Mouse (Mus musculus) gonadal fat pad, adult 2 months (tissue): ENCODE measurements at regions not wholly inside any gene's neighbourhood (a gene's known extent, or its start where the extent isn't known, plus 50 kb on each side); places are given as distances from the start of the nearest gene placed in this dataset.
A peak's percentile ranks its signal among the peaks of the same experiment; 100 is the strongest.

Source experiments
- DNase-seq: peaks from one replicate; pipeline ENCODE4 v3.0.0-alpha.2; 2012; ENCODE audit warnings: low read depth

DNA sequence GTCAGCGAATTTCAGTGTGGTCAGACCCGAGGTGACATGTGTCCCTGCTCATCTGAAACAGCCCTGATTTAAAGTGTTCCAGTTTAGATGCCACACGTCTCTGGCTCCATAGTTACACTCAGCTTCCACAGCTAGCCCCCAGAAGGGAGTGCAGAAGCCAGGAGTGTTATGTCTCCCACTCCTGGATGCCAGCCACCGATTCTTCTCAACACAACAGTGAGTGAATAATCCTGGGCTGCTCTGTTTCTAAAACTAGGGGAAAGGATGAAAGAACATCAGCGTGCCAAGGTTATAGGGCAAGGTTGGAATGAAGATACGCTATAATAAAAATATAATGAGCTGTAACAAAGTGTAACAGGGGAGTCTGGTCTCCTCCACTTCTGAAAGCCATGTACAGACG, 51.5 kb upstream of the Stmnd1 start:
- no peak for DNase-seq

DNA sequence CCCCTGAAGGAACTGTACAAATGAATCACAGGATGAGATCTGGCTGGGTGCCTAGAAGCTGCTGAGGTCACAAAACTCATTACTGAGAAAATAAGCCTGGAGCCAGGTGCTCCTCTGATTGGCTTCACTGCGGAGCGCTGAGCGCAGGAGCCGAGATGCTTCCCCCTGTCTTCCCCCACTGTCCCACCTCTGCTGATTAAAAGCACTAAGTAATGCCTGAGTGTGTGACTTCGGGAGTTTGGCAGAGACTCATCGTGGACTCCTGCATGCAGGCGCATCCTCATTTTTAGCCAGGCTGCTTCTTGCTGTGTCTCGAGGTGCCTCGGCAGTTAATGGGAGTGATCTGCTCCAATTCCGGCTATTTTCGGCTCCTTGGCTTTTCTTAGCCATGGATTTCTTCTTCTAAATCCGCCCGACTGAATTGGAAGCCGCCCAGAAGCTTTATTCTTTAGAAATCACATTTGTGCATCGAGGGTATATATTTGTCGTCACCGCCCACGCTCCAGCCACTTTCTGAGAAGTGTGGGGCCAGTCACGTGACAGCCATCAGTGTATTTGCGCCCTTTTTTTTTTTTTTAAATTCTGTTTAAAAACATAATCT, 55.3 kb upstream of the Stmnd1 start:
- no peak for DNase-seq

DNA sequence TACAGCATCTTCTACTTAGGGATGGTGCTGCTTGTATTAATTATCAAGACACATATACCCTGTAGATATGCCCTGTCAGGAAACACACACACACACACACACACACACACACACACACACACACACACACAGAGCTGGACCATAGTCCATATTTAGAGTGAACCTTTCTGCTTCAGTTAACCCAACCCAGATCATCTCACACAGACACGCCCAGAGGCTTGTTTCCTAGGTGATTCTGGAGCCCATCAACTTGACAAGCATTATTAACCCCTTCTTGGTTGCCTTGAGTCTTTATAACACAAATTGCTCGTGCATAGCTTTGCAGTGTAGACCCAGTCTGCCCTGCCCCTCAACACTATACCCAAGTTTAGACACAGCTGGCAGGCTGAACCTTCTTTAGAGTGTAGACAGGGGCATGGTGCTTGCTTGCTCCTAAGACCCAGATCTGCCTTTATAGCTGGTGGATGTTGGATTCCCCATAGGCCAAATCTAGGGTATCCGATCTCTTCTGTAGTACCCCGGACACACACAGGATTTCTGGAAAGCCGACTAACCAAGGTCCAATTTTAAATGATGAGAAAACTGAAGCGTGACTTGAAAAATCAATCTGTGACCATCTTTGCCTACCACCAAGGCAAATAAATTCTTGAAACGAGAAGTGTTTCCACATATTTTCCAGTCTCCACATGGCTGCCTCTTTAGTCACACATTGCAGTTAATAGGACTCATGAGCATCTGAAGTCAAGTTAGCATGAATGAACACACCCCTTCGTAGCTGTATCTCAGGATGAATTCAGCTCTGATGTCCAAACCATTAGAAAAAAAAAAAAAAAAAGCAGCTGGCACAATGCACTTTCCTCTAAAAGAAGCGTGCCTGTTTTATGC, 56.3 kb upstream of the Stmnd1 start:
- DNase-seq = no peak

DNA sequence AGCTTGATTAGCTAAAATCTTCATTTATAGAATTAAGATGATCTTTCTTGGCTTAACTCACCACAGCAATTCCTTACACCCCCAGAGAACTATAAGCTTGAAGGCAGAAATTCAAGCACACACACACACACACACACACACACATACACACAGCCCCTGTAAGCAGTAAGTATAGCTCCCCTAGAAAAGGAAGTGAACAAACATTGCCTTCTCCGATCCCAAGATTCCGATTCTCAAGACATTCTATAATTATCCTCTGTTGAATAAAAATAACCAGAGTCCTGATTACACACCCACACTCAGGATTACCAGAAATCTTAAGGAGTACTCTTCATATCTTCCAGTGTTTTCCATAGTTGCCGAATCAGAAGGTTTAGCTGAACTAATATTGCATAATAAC, 70.0 kb upstream of the Stmnd1 start:
- DNase-seq = no peak

DNA sequence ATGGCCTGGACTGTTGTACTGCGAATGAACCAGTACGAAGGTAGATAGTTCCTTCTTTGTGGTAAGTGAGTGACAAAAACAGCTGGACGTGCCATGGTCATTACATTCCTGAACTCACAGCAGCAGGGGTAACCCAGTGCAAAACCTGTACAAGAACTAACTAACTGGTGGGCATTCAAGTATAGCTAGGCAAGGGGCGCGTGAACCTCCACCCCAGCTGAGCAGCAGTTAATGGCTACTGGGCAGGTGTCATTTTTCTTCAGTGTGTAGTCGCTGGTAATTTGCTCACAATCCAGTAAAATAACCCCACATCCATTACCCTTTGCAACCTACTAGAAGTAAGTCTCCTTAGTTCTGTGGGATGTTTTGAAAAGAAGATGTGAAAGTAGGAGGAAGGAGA, 70.9 kb upstream of the Stmnd1 start:
- DNase-seq = no peak

DNA sequence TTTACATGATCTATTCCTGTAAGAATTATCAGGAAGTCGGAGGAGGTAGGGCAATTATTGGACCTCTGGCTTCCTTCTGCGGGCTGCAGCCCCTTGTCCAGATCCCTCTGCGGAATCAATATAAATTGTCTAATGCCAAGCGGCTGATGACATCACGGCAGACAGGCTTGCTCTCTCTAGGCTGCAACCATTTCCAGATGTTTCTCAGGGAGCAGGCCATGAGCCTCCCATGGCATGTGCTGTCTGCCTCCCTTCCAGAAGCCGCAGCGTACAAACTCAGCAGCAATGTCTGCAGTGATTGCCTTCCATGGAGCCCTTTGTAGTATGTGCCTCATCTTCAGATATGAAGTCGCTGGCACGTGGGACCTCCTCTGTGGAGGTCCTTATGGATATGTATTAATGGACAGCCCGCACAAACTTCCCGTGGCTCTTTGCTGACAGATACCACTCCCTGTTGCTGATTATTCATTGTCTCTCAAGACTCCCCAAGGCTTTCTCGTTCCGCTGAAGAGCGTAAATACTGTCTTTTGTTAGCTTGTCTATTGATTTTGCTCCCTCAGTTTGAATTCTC, 72.4 kb upstream of the Stmnd1 start:
- DNase-seq = no peak

DNA sequence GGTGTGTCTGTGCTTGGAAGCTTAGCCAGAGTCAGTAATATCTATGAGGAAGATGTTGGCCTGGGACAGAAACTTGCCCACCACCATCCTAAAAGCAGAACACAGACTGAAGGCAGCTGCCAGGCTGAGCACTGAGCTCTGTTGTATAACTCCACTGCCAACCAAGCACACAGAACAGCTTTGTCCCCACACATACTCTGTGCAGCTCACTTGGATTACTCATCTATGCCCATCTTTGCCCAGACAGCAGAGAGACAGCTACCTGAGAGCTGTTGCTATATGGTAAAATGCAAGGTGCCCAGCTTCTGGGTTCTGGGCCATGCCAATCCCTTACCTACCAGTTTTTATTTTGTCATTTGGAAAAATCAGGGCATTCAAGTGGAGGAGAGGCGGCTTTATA, 80.4 kb upstream of the Stmnd1 start:
- DNase-seq = no peak

DNA sequence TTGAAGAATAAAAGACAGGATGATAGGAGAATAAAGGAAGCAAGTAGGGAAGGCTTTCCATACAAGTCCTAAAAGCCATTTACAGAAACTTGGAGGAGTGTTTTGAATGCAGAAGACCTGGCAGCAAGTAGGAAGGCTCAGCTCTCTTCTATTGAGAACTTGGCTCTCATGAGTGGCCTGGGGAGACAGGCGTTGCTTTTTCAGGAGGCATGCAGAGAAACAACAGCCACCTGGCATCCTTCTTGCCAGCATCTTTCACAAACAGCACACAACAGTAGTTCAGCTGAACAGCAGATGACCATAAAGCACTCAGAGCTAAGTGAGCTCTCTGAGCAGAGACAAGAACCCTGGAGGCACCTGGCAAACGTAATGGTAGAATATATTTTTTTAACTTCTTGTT, 83.8 kb upstream of the Stmnd1 start:
- DNase-seq = no peak

DNA sequence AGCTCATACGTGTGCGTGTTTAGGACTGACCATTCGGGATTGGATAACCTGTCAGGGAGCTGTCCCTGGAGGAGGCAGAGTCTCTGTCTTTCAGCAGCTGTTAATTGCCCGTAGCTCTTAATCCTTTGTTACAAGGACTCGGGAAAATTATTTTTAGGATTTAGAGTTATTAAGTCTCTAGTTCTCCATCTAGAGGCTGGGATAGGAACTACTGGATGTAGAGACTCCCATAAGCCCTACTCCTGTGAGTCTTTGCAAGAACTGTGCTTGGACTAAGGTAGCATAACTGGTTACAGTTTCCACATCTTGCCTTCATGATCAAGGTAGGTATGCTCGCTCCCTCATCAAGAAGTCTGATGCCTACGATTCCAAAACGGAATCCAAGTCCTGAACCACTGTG, 90.7 kb upstream of the Stmnd1 start:
- no peak for DNase-seq

DNA sequence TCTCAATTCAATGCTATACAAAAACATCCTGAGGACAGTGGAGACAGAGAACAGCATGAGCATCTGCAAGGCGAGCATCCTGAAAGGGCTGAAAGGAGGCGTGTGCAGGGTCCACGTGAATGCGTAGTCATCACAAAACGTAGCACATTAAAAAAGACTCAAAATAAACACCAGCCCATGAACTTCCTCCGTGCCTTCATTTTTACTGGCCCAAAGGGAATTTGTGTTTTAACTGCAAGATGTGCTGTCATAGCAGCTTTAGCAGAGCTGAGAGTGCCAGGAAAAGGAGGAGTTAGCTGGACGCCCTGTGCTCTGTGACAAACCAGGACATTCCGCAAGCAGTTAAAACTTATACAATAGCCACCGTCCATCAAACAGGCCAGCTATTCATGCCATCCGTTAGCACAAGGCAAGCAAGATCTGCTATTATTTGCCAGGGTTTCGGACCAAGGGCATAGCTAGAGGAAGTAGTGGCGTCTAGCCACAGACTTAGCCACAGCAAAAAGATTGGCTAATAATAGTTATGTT, 92.9 kb upstream of the Stmnd1 start:
- DNase-seq = no peak

DNA sequence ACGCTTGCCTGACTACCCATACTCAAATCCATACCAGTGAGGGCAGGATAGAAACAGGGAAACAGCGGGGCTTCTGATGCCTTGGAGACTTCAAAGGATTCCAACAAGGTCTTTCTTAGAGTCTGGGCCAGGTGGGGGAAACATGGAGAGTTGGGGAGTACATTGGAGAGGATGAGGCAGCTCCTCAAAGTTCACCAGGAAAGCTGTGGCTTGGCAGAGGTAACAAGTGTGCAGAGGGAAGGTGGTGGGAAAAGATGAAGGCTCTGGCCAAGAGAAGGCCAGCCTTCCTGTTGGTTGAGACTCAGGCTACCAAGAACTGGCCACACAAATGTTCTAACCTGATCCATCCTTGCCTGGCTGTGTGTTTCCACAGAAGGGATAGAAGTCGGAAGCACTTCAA, 93.6 kb upstream of the Stmnd1 start:
- DNase-seq = no peak

DNA sequence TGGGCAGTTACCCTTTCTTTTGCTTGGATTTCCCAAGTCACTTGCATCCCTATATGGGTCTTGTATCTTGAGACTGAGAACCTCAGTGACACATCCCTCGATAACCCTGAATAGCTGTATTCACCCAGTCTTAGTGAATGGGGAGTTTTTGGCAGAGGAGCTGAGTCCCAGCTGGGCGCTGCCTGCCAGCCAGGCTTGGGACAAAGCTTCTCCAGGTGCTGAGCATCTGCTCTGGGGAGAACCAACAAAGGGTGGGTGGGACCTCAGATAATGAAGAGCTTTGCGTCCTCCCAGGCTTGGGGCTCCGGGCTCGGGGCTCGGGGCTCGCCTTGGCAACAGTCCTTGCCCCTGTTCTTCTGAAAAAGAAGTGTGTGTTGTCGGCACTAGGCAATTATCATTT, 100.4 kb upstream of the Stmnd1 start:
- no peak for DNase-seq

DNA sequence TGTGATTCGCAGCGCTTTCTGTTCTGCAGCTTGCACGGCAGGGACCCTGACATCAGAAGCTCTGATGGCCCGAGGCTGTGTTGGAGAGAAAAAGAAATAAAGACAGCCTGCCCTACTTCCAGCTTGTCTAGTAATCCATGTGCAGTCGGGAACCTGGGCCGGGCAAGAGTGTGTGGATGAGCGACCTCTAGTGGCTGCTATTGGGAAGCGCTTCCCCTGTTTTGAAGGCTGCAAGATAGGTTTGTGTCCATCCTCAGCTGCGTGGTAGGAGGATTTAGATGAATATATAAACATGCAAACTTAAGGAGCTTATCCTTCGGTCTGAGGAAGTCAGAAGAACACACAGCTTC, 111.5 kb upstream of the Stmnd1 start:
- DNase-seq = no peak

DNA sequence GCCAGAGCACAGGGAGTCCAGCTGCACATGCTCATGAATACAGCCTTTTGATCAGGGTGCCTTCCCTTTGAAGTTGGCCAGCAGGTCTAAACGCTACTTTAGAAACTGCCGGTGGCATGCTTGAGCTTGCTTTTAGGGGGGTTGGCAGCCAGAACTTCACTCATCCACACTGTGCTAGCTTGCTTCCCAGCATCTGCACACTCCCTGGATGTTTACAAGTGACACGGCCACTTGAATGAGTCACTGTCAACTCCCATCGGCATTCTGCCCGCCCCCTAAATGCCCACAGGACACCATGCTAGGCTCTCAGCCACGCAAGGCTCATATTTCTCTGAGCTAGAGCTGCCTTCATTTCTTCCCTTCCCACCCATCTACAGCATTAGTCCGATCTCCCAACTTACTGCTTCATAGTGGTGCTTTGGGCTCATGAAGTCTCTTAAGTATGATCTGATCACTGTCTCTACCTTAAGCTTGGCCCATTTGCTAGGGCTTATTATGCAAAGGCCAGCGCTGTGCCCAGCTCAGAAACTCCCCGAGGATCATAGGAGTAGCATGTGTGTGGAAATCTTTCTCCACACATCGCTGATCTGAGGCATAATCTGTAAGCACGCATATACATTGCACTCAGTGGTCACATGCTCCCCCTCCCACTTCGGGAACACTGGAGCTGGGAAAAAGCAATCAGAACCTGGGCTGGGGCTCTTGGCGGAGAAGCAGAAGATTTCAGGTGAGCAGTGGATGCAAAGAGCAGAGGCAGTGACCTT, 112.1 kb upstream of the Stmnd1 start:
- DNase-seq = no peak

DNA sequence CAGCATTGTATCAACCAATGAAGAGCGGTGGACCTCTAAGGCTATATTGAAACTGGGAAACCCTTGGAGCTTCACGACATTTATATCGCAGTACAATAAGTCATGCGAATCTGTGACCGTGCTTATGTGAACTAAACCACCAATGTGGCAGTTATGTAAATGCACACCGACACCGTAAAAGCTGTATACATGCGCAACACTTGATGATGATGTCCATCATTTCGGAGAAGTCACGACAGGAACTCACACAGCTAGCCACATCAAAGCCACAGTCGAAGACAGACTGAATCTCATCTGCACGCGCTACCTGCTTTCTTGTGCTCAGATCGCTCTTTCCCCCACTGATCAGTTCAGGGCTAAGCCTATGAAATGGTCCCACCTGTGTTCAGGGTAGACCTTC, 114.2 kb upstream of the Stmnd1 start:
- no peak for DNase-seq

DNA sequence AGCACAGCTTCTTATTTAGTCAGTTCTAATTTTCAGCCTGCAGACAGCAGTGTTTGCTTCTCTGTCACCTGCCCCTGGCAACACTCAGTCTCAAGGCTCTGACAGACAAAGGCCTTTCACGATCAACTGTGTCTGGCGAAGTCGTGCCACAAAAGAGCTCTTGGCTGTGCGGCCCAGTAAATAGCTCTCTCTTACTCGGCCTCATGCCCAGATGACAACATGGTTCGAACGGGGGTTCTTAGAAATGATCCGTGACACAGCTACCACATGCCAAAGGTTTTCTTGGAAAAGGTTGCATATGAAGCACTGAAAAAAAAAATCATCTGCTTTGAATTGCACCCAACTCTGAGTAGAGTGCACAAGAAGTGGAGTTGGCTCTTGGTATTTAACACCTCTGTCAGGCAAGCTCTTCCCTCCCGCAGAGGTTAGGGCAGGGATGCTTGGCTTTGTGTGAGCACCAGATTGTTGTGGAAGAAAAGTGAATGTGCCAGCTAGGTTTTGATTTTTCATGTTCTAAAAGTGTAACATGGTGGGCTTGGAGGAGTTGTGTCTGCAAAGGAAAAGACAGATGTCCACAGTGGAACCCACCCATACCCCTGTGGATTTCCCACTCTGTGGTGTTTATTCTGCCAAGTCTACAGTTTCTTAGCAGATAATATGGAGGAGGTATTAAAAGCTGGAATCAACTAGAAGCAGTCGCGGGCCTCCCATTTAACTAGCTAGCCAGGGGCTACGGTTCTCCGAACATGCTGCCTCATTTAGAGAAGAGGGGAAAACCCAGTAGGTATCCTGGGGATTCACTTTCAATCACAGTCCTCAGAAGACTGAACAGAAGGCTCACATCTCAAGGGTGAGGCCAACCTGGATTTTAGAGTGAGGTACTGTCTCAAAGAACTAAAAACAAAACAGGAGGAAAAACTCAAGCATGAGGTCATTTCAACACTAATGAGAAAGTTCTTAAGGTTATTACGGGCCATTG, 120.0 kb upstream of the Stmnd1 start:
- no peak for DNase-seq

DNA sequence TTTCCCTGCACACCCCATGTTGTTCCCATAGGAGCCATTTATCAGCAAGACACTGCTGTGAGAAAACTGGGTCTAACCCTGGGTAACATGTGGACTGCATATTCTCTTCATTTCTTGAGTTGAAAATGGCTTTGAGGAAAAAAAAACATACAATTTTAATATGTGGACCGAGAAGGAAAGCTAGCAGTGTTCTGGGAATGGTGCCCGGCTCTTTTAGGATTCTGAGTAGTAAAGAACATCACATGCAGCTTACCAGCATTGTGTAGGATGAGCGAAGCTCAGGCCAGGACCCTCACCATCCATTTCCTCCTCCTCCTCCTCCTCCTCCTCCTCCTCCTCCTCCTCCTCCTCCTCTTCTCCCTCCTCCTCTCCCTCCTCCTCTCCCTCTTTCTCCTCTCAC, 133.5 kb upstream of the Stmnd1 start:
- DNase-seq = no peak

DNA sequence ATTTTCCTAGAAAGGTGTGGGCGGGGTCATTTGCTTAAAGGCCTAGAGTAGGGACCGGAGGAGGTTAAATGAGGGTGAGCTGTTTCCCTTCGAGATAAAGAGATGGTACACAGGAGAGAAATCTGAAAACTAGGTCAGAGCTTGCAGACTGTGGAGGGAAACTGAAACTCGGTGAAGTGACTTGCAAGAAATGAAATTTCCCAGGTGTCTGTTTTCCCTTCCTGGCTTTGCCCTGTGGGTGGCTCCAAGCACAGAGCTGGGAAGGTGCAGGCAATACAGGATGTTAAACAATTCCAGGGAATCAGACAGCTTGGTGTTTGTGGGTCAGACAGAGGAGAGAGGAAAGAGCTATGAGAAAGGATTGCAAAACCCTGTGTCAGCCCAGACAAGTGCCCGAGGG, 134.3 kb upstream of the Stmnd1 start:
- no peak for DNase-seq

DNA sequence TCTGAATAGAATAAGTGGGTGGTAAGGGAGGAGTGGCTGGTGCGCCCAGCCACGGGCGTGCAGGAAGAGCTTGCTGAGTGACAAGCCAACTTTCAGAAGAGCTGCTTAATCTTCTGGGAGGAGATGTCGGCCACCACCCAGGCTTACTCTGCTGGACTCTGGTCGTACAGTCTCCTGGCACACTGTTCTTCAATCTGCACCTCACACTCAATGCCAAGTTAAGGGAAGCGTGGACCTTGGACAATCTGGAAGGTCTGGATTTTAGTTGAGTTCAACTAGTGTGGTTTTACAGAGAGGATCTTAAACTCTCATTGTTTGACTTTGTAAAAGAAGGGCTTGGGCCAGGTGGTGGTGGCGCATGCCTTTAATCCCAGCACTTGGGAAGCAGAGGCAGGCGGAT, 138.1 kb upstream of the Stmnd1 start:
- no peak for DNase-seq

DNA sequence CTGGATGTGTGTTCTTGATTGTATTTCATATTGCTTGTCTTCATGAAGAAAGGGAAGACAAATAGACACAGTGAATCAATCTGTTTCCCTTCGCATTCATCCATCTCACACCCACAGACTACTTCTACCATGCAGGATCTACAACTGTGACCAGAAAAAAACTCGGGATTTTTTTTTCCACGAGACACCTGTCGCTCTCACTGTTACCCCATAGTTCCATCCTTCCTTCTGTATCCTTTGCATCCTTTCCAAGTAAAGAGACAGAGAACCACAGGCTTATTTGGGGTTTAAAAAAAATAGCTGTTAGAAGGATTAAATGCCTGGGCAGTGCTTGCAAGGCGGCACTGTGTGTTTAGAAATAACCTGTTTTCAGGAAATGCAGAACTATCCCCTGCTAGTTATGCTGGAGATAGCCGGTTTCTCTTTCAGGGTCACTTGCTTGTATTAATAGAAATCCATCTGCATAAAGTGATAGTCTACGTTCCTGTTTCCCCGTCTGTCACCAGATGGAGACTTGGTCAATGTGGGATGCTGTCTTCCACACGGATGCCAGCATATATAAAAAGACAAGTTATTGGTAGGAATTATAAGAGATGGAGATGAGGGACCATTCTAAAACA, 144.2 kb upstream of the Stmnd1 start:
- no peak for DNase-seq

DNA sequence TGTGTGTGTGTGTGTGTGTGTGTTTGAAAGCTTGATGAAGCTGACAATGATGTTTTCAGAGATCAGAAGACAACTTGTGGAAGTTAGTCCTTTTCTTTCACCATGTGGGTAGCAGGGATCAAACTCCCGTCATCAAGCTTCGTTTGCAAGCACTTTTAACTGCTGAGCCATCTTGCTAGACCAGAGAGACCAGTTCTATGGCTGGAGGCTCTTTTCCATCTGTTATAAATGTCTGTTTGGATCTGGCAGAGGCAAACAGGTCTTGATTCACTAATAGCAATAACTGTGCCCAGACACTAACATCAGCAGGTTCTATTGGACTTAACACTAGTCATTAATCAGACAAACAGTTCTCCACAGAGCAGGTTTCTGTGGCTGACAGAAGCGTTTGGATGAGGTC, 150.1 kb upstream of the Stmnd1 start:
- DNase-seq = peak; percentile 65
